Mouse (Mus musculus) heart, embryonic 14.5 days (tissue): ENCODE measurements around the gene Man2a1. TPM values are rescaled to one million over a fixed set of nuclear protein-coding genes. Genes with fewer than 3 reads are reported as not detected.

Experiments used
- ATAC-seq: fragments of 200-750 bp; cut with Nextera tagmentation; 2 replicates; pipeline ENCODE4 v1.8.0; 2017; ENCODE audit warnings: low read depth, moderate TSS enrichment; ENCODE audit not compliant: insufficient number of reproducible peaks, insufficient read depth, low FRiP score
- H3K27ac ChIP-seq, 2 experiments: fragments of 200-500 bp in 1 of 2; fragments of 300-500 bp in 1 of 2; sonication (generic) in 1 of 2; replicated peaks in 1 of 2; 2 replicates each; pipeline ENCODE4 v1.5.1; 2012 to 2014; ENCODE audit warnings: low read depth in 2 of 2, low read length in 2 of 2, control low read depth in 1 of 2, mild to moderate bottlenecking in 1 of 2, mixed read lengths in 1 of 2; ENCODE audit not compliant: control insufficient read depth in 1 of 2, insufficient read depth in 1 of 2
- H3K27me3 ChIP-seq: fragments of 300-500 bp; sonication (generic); 2 replicates; pipeline ENCODE4 v1.6.1; 2014; ENCODE audit warnings: mild to moderate bottlenecking, low read length, control low read depth; ENCODE audit not compliant: control insufficient read depth, insufficient read depth
- H3K36me3 ChIP-seq: fragments of 300-500 bp; sonication (generic); 2 replicates; pipeline ENCODE4 v1.6.1; 2014; ENCODE audit warnings: mild to moderate bottlenecking, control low read depth, low read length, mixed read lengths; ENCODE audit not compliant: control insufficient read depth, insufficient read depth
- H3K4me1 ChIP-seq, 2 experiments: fragments of 200-500 bp in 1 of 2; fragments of 300-500 bp in 1 of 2; sonication (generic) in 1 of 2; 2 replicates each; pipeline ENCODE4 v1.6.1; 2012 to 2014; ENCODE audit warnings: low read length in 2 of 2, control low read depth in 1 of 2, mixed read lengths in 1 of 2; ENCODE audit not compliant: control insufficient read depth in 2 of 2, insufficient read depth in 2 of 2
- H3K4me2 ChIP-seq: fragments of 300-500 bp; sonication (generic); 2 replicates; pipeline ENCODE4 v1.6.1; 2014; ENCODE audit warnings: mild to moderate bottlenecking, low read length
- H3K4me3 ChIP-seq, 2 experiments: fragments of 200-500 bp in 1 of 2; fragments of 300-500 bp in 1 of 2; sonication (generic) in 1 of 2; 2 replicates each; pipeline ENCODE4 v1.5.1; 2012 to 2014; ENCODE audit warnings: low read length in 2 of 2, mild to moderate bottlenecking in 2 of 2, control low read depth in 1 of 2, low read depth in 1 of 2, moderate library complexity in 1 of 2; ENCODE audit not compliant: control insufficient read depth in 1 of 2, insufficient read depth in 1 of 2
- H3K9ac ChIP-seq: fragments of 300-500 bp; sonication (generic); 2 replicates; pipeline ENCODE4 v1.6.1; 2014; ENCODE audit warnings: mild to moderate bottlenecking, low read length
- H3K9me3 ChIP-seq: fragments of 300-500 bp; sonication (generic); 2 replicates; pipeline ENCODE4 v1.6.1; 2016; ENCODE audit warnings: low read length, control low read depth; ENCODE audit not compliant: control insufficient read depth
- WGBS: fragments of 180-500 bp; shearing (Covaris S2); extraction: QIAGEN DNeasy Blood & Tissue Kit; methylation state at CpG from one replicate; pipeline ENCODE4 v1.1.7; 2014; 5-methylcytosine and 5-hydroxymethylcytosine counted together
- polyA plus RNA-seq: library from polyadenylated mRNA; unstranded; fragments of >200 nt; fragmentation: Nextera tagmentation; extraction: Ambion mirVana; gene quantifications from 2 replicates; pipeline ENCODE4 v1.2.1, GENCODE M21; 2014

The Man2a1 gene
- polyA plus RNA-seq, 1 experiment from 2014 or later: 5.7 TPM

DNA sequence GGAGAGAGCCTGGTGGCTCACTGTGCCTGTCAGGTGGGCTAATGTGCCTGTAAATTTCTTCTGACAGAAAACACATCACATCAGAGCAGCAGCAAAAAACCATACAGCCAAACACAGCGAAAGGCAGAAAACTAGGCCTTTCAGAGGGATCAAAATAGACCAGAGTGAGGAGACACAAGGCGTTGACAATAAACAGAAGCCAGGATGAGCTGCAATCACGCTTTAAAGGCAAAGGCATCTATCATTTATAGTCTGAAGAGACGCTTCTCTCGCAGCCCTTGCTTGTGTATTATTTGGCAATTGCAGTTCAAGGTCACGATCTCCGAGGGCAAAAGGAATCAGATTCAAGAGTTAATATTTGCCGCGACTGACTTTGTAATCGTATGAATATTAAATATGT, 9.2 kb upstream of the Man2a1 start:
- Histone ChIP-seq H3K4me3 (no peak overlapping the region), H3K4me1 (no peaks in the 10 kb centered on the region; a peak in 1 of 4 replicates), H3K27me3 (no peaks in the 10 kb centered on the region), H3K9ac (no peak overlapping the region), H3K9me3 (no peaks in the 10 kb centered on the region), H3K27ac (no peak overlapping the region), H3K4me2 (no peak overlapping the region), H3K36me3 (no peaks in the 10 kb centered on the region)
- no peak for ATAC-seq
- WGBS: 66% methylated on average over 10 of the region's 10 CpGs

- no peaks in the 10 kb centered on the region for H3K27me3 ChIP-seq
- no peaks in the 10 kb centered on the region; a peak in 1 of 4 replicates for H3K4me1 ChIP-seq
- no peak for ATAC-seq
- no peak overlapping the region for H3K27ac ChIP-seq
- H3K4me3 ChIP-seq: no peak overlapping the region
- no peak overlapping the region for H3K4me2 ChIP-seq
- H3K36me3 ChIP-seq: no peaks in the 10 kb centered on the region
- 75% methylated on average over 2 of the region's 2 CpGs for WGBS
- H3K9me3 ChIP-seq: no peaks in the 10 kb centered on the region
- no peak overlapping the region for H3K9ac ChIP-seq
Measured at GRCm38 (mm10) chr17:64592355-64592754, 8.2 kb upstream of the Man2a1 start.

GRCm38 (mm10) chr17:64592788-64593187, 7.7 kb upstream of the Man2a1 start:
- no peak overlapping the region for H3K27ac ChIP-seq
- H3K36me3 ChIP-seq: no peaks in the 10 kb centered on the region
- H3K4me2 ChIP-seq: no peak overlapping the region
- no peak for ATAC-seq
- H3K4me3 ChIP-seq: no peak overlapping the region
- 75% methylated on average over 3 of the region's 3 CpGs for WGBS
- H3K4me1 ChIP-seq: no peaks in the 10 kb centered on the region; a peak in 1 of 4 replicates
- H3K27me3 ChIP-seq: no peaks in the 10 kb centered on the region
- no peaks in the 10 kb centered on the region for H3K9me3 ChIP-seq
- H3K9ac ChIP-seq: no peak overlapping the region

GRCm38 (mm10) chr17:64597770-64598169, 2.8 kb upstream of the Man2a1 start:
- Histone ChIP-seq H3K4me3 (no peak overlapping the region), H3K9ac (no peak overlapping the region), H3K27me3 (no peaks in the 10 kb centered on the region), H3K9me3 (no peaks in the 10 kb centered on the region), H3K4me2 (no peak overlapping the region), H3K4me1 (peaks cover under 1 to 13% of the 10 kb centered on the region in 2 experiments; a peak in 2 of 4 replicates), H3K36me3 (no peaks in the 10 kb centered on the region), H3K27ac (no peak overlapping the region)
- no peak for ATAC-seq
- 79% methylated on average over 9 of the region's 9 CpGs for WGBS

DNA sequence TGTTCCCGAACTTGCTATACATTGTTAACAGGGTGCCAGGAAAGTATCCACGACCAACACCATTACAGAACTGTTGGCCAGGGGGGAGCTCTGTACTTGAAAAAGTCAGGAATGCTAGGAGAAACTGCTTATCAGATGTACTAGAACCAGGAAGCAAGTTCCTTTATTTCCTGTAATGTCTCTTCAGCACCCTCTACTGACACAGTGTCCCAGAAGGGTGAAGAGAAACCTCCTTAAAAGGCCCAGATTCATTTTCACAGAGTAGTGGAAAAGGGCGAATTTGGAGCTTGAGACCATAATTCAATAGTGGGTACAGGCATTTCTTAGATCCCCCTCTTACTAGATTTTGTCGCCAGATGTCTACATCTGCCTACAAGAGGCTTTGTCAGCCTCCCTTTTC, 620 bp upstream of the Man2a1 start:
- Histone ChIP-seq H3K9ac (peak overlapping the region; percentile 93), H3K27me3 (no peaks in the 10 kb centered on the region), H3K9me3 (no peaks in the 10 kb centered on the region), H3K4me3 (peak overlapping the region; percentile 65 to 88), H3K36me3 (no peaks in the 10 kb centered on the region), H3K4me2 (peak overlapping the region; percentile 87), H3K27ac (peak overlapping the region; percentile 76 to 91), H3K4me1 (peaks cover 6 to 19% of the 10 kb centered on the region in 2 experiments; a peak in 2 of 4 replicates)
- ATAC-seq: no peak
- WGBS: 22% methylated on average over 4 of the region's 4 CpGs

- Histone ChIP-seq H3K4me3 (peak overlapping the region; percentile 65 to 88), H3K27me3 (no peaks in the 10 kb centered on the region), H3K36me3 (no peaks in the 10 kb centered on the region), H3K27ac (peak overlapping the region; percentile 53 to 91), H3K9me3 (no peaks in the 10 kb centered on the region), H3K4me1 (peaks cover 6 to 19% of the 10 kb centered on the region in 2 experiments; a peak in 2 of 4 replicates), H3K4me2 (peak overlapping the region; percentile 87), H3K9ac (peak overlapping the region; percentile 93)
- peak; percentile 34 for ATAC-seq
- WGBS: under 1% methylated on average over 72 of the region's 73 CpGs
Measured at GRCm38 (mm10) chr17:64601091-64601750, 685 bp downstream of the Man2a1 start.

GRCm38 (mm10) chr17:64601751-64602578, 1.4 kb downstream of the Man2a1 start:
- no peak for ATAC-seq
- peak overlapping the region; percentile 87 for H3K4me2 ChIP-seq

More at GRCm38 (mm10) chr17:64601751-64602578, 1.4 kb downstream of the Man2a1 start:
- Histone ChIP-seq H3K27ac (peak overlapping the region; percentile 53 to 91; a peak in 3 of 4 replicates), H3K4me3 (peak overlapping the region; percentile 65 to 88), H3K27me3 (no peaks in the 10 kb centered on the region), H3K4me1 (peaks cover 6 to 19% of the 10 kb centered on the region in 2 experiments; a peak in 2 of 4 replicates), H3K36me3 (no peaks in the 10 kb centered on the region), H3K9me3 (no peaks in the 10 kb centered on the region), H3K9ac (peak overlapping the region; percentile 93)
- WGBS: 1% methylated on average over 44 of the region's 44 CpGs
